Mouse (Mus musculus): ENCODE measurements around the gene Nsg2. TPM values are rescaled to one million over a fixed set of nuclear protein-coding genes. Genes with fewer than 3 reads are reported as not detected.

The Nsg2 gene
- polyA plus RNA-seq, 1 experiment, result 624 TPM

GRCm38 (mm10) chr11:32011867-32012603 is 11.8 kb downstream of the Nsg2 start:
- DNase-seq (ENCODE audit: extremely low spot score in 1 of 2, low spot score in 1 of 2), result peak in 1 of 2 experiments; percentile 75

- no peak for DNase-seq (ENCODE audit: extremely low spot score in 1 of 2, low spot score in 1 of 2)
Observed at GRCm38 (mm10) chr11:32013014-32013427, 12.8 kb downstream of the Nsg2 start.

- DNase-seq (ENCODE audit: extremely low spot score in 1 of 2, low spot score in 1 of 2), result no peak
Observed at GRCm38 (mm10) chr11:32013561-32013960, 13.3 kb downstream of the Nsg2 start.

- DNase-seq (ENCODE audit: extremely low spot score in 1 of 2, low spot score in 1 of 2), result peak in 1 of 2 experiments; percentile 58
Observed at GRCm38 (mm10) chr11:32018201-32018600, 17.9 kb downstream of the Nsg2 start.

GRCm38 (mm10) chr11:32020031-32020965 is 20.0 kb downstream of the Nsg2 start:
- DNase-seq (ENCODE audit: extremely low spot score in 1 of 2, low spot score in 1 of 2), result peak in 1 of 2 experiments; percentile 79

GRCm38 (mm10) chr11:32026634-32027033 is 26.4 kb downstream of the Nsg2 start:
- no peak for DNase-seq (ENCODE audit: extremely low spot score in 1 of 2, low spot score in 1 of 2)

- peak; percentile 72 to 80 for DNase-seq (ENCODE audit: extremely low spot score in 1 of 2, low spot score in 1 of 2)
Observed at GRCm38 (mm10) chr11:32027474-32028342, 27.4 kb downstream of the Nsg2 start.

GRCm38 (mm10) chr11:32028605-32029004 is 28.3 kb downstream of the Nsg2 start:
- DNase-seq (ENCODE audit: extremely low spot score in 1 of 2, low spot score in 1 of 2), result no peak

GRCm38 (mm10) chr11:32029356-32029755 is 29.1 kb downstream of the Nsg2 start:
- no peak for DNase-seq (ENCODE audit: extremely low spot score in 1 of 2, low spot score in 1 of 2)

GRCm38 (mm10) chr11:32031396-32031795 is 31.1 kb downstream of the Nsg2 start:
- DNase-seq (ENCODE audit: extremely low spot score in 1 of 2, low spot score in 1 of 2), result no peak

- DNase-seq (ENCODE audit: extremely low spot score in 1 of 2, low spot score in 1 of 2), result no peak
Observed at GRCm38 (mm10) chr11:32032053-32032452, 31.8 kb downstream of the Nsg2 start.

- no peak for DNase-seq (ENCODE audit: extremely low spot score in 1 of 2, low spot score in 1 of 2)
Observed at GRCm38 (mm10) chr11:32035831-32036230, 35.6 kb downstream of the Nsg2 start.

GRCm38 (mm10) chr11:32039656-32040055 is 39.4 kb downstream of the Nsg2 start:
- no peak for DNase-seq (ENCODE audit: extremely low spot score in 1 of 2, low spot score in 1 of 2)

- no peak for DNase-seq (ENCODE audit: extremely low spot score in 1 of 2, low spot score in 1 of 2)
Observed at GRCm38 (mm10) chr11:32057389-32057788, 57.1 kb downstream of the Nsg2 start.

- no peak for DNase-seq (ENCODE audit: extremely low spot score in 1 of 2, low spot score in 1 of 2)
Observed at GRCm38 (mm10) chr11:32057861-32058260, 57.6 kb downstream of the Nsg2 start.

GRCm38 (mm10) chr11:32061020-32061419 is 60.8 kb downstream of the Nsg2 start:
- DNase-seq (ENCODE audit: extremely low spot score in 1 of 2, low spot score in 1 of 2), result peak in 1 of 2 experiments; percentile 45

- DNase-seq (ENCODE audit: extremely low spot score in 1 of 2, low spot score in 1 of 2), result peak; percentile 69 to 76
Observed at GRCm38 (mm10) chr11:32061874-32062273, 61.6 kb downstream of the Nsg2 start.

- DNase-seq (ENCODE audit: extremely low spot score in 1 of 2, low spot score in 1 of 2), result no peak
Observed at GRCm38 (mm10) chr11:32063775-32064510, 63.7 kb downstream of the Nsg2 start.

GRCm38 (mm10) chr11:32064511-32064862 is 64.2 kb downstream of the Nsg2 start:
- no peak for DNase-seq (ENCODE audit: extremely low spot score in 1 of 2, low spot score in 1 of 2)

Data from frontal cortex, adult 2 months (tissue).